Mouse (Mus musculus) E14TG2a.4 (cell line): ENCODE results near the gene 4930447C04Rik.

ENCODE experiments used
- H3K27me3 ChIP-seq: 2 replicates; pipeline ENCODE4 v1.6.1; 2014; ENCODE audit warnings: low read length, control low read depth; ENCODE audit not compliant: insufficient read depth
- H3K36me3 ChIP-seq: 2 replicates; pipeline ENCODE4 v1.6.1; 2014; ENCODE audit warnings: low read length, control low read depth; ENCODE audit not compliant: insufficient read depth
- H3K4me1 ChIP-seq: replicated peaks from 2 replicates; pipeline ENCODE4 v1.6.1; 2014; ENCODE audit warnings: low read depth, low read length, control low read depth
- H3K4me3 ChIP-seq: replicated peaks from 2 replicates; pipeline ENCODE4 v1.5.1; 2014; ENCODE audit warnings: mild to moderate bottlenecking, low read length
- H3K9me3 ChIP-seq: 2 replicates; pipeline ENCODE4 v1.6.1; 2014; ENCODE audit warnings: low read length, control low read depth
- CTCF ChIP-seq: conservative IDR thresholded peaks from 2 replicates; pipeline ENCODE4 v1.5.1; 2014; ENCODE audit warnings: low read length
- NANOG ChIP-seq: IDR thresholded peaks from 2 replicates; pipeline ENCODE4 v1.6.1; 2014; ENCODE audit warnings: borderline replicate concordance, low read length, mixed read lengths
- POU5F1 ChIP-seq: IDR thresholded peaks from 2 replicates; pipeline ENCODE4 v1.6.1; 2014; ENCODE audit warnings: low read length, borderline replicate concordance

4930447C04Rik gene

DNA sequence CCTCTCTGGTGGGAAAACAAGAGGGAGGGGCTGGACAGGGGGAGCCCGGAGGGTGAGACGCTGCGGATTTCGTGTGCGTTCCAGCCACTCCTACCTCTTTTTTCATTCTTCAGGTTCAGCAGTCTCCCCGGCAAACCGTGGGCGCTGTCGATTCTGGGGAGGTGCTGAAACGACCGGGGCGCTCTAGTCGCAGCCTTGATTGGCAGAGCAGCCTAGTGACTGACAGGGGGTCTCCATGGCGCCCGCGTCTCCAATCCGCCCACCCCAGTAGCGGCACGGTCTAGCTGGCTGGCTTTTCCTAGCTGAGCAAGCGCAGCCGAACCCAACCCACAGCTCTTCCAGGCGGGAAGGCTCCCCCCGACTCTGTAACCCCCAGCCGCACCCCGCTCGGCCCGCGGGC, 958 bp downstream of the 4930447C04Rik start, which contains the start of gene Six6:
Gene Six6, plus strand, starts transcription at position 277 of the 400 bp plus-strand sequence.
- no peak for TF ChIP-seq POU5F1
- TF ChIP-seq CTCF: no peak
- no peak for TF ChIP-seq NANOG
- no peaks in the 10 kb centered on the region for H3K36me3 ChIP-seq
- H3K4me3 ChIP-seq: peak within 1 kb of the TSS; percentile 81
- H3K27me3 ChIP-seq: peaks cover 85% of the 10 kb centered on the region
- no peaks in the 10 kb centered on the region for H3K9me3 ChIP-seq
- peaks cover 44% of the 10 kb centered on the region for H3K4me1 ChIP-seq

- H3K36me3 ChIP-seq: no peaks in the 10 kb centered on the region
- no peak for TF ChIP-seq CTCF
- no peak for TF ChIP-seq NANOG
- no peak for TF ChIP-seq POU5F1
- H3K4me1 ChIP-seq: peaks cover 40% of the 10 kb centered on the region
- H3K27me3 ChIP-seq: peaks cover 79% of the 10 kb centered on the region
- H3K9me3 ChIP-seq: no peaks in the 10 kb centered on the region
- peak overlapping the region; percentile 81 for H3K4me3 ChIP-seq
These were observed 1.7 kb downstream of the 4930447C04Rik start for GRCm38 (mm10) chr12:72938600-72939490.

DNA sequence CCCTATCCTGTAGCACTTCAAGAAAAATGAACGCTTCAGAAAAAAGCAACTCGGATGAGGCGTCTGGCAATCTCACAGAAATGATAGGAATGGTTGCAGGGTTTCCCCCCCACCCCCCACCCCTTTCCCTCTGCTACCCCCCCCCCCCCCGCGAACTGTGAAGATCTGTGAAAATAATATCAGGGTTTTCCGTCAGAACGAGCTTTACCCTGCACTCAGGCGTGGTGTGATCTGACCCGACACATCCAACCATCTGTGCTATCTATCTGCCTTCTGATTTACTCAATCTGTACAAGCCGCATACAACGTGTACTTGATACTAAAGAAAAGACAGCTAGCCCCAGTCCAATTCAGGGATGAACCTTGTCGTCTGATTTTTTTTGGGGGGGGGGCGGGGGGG, 2.4 kb downstream of the 4930447C04Rik start:
- Histone ChIP-seq H3K9me3 (no peaks in the 10 kb centered on the region), H3K4me1 (peaks cover 40% of the 10 kb centered on the region), H3K36me3 (no peaks in the 10 kb centered on the region), H3K4me3 (no peak overlapping the region), H3K27me3 (peaks cover 72% of the 10 kb centered on the region)
- TF ChIP-seq NANOG (no peak), CTCF (no peak), POU5F1 (no peak)

DNA sequence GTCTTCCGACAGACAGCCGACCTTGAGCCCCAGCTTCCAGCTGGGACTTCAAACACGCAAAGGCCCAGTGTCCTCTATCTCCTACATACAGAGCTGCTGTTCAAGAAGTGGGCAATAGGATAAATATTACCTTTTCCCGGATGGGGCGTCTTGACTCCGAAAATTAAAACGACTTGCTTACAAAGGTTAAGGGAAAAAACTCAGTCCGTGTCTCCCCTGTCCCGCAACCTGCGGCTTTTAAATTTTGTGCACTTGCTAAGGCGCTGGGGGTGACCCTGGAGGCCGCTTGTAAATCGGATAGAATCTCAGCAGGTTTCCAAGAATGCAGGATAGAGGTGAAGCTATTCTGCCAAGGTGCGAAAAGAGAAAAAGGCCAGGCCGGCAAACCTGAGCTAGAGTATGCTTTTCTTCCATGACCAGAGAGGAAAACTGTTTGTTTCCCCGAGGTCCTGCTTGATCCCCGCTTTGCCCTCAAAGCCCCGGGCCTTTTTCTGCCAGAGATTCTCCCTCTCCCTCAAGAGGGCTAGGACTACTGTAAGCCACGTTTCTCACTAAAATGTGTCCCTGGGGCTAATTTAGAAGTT, 2.9 kb downstream of the 4930447C04Rik start:
- H3K4me3 ChIP-seq: no peak overlapping the region
- peaks cover 67% of the 10 kb centered on the region for H3K27me3 ChIP-seq
- no peaks in the 10 kb centered on the region for H3K36me3 ChIP-seq
- TF ChIP-seq POU5F1: no peak
- TF ChIP-seq CTCF: no peak
- TF ChIP-seq NANOG: no peak
- H3K4me1 ChIP-seq: peaks cover 40% of the 10 kb centered on the region
- H3K9me3 ChIP-seq: no peaks in the 10 kb centered on the region

- no peak overlapping the region for H3K4me3 ChIP-seq
- H3K4me1 ChIP-seq: peaks cover 38% of the 10 kb centered on the region
- peaks cover 58% of the 10 kb centered on the region for H3K27me3 ChIP-seq
- no peaks in the 10 kb centered on the region for H3K9me3 ChIP-seq
- no peaks in the 10 kb centered on the region for H3K36me3 ChIP-seq
- TF ChIP-seq POU5F1: no peak
- no peak for TF ChIP-seq CTCF
- TF ChIP-seq NANOG: no peak
These were observed 3.8 kb downstream of the 4930447C04Rik start for GRCm38 (mm10) chr12:72936751-72937150.

DNA sequence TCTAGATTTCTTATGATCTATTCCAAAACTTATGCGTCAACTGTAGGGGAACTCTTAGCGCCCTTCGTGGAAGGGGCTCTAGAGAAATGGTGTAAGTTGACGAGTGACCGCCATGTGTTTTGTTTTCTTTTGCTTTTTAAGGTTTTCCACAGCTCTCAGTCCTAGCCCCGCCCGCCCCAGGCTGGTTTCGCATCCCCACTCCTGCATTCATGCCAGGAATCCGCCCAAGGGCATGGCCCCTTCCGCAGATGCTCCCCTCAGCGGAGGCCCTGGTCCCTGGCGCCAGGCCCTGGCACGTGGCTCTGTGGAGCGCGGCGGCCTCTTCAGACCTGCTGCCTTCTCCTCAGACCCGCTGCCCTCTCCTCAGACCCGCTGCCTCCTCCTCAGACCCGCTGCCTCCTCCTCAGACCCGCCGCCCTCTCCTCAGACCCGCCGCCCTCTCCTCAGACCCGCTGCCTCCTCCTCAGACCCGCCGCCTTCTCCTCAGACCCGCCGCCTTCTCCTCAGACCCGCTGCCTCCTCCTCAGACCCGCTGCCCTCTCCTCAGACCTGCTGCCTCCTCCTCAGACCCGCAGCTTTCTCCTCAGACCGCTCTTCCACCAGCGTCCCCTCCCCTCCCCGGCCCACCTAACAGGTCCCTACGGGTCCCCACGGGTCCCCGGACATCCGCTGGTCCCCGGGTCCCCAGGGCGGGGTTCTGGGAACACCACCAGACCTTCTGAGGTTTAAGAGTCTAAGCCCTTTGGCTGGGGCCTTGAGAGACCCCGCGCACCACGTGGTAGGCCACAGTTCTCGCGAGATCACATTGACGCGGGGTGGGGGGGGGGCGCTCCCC, 23.2 kb downstream of the 4930447C04Rik start:
- peak overlapping the region; percentile 76 for H3K4me3 ChIP-seq
- peaks cover 26% of the 10 kb centered on the region for H3K27me3 ChIP-seq
- TF ChIP-seq NANOG (no peak), CTCF (no peak), POU5F1 (no peak)
- H3K4me1 ChIP-seq: peaks cover 5% of the 10 kb centered on the region; the same call in 1 of the 2 replicates
- H3K36me3 ChIP-seq: peaks cover 7% of the 10 kb centered on the region; the same call in 1 of the 2 replicates
- H3K9me3 ChIP-seq: peaks cover 4% of the 10 kb centered on the region; the same call in 1 of the 2 replicates

GRCm38 (mm10) chr12:72854377-72855032, 86.1 kb downstream of the 4930447C04Rik start:
- TF ChIP-seq NANOG: no peak; the same call in 1 of the 2 replicates
- no peak for TF ChIP-seq CTCF
- TF ChIP-seq POU5F1: no peak
- Histone ChIP-seq H3K27me3 (no peaks in the 10 kb centered on the region), H3K36me3 (no peaks in the 10 kb centered on the region), H3K4me3 (peak overlapping the region; percentile 59), H3K4me1 (peaks cover 52% of the 10 kb centered on the region), H3K9me3 (peaks cover 9% of the 10 kb centered on the region)
